Mouse (Mus musculus) lung, embryonic 14.5 days (tissue): ENCODE data around the gene Mief1. TPM values are rescaled to one million over a fixed set of nuclear protein-coding genes. Genes with fewer than 3 reads are reported as not detected.
A peak's percentile ranks its signal among the peaks of the same experiment; 100 is the strongest.

Experiments
- ATAC-seq: fragments of 200-750 bp; cut with Nextera tagmentation; 2 replicates; pipeline ENCODE4 v1.8.0; 2017; ENCODE audit warnings: mild to moderate bottlenecking, moderate TSS enrichment, moderate library complexity; ENCODE audit not compliant: insufficient read depth
- DNase-seq: peaks from one replicate; pipeline ENCODE4 v3.0.0-alpha.2; 2015
- H3K27ac ChIP-seq: fragments of 300-500 bp; sonication (generic); 2 replicates; pipeline ENCODE4 v1.5.1; 2014; ENCODE audit warnings: low read depth, mild to moderate bottlenecking, moderate library complexity
- H3K27me3 ChIP-seq: fragments of 300-500 bp; sonication (generic); 2 replicates; pipeline ENCODE4 v1.6.1; 2014; ENCODE audit warnings: low read length, control low read depth; ENCODE audit not compliant: insufficient read depth
- H3K36me3 ChIP-seq: fragments of 300-500 bp; sonication (generic); 2 replicates; pipeline ENCODE4 v1.6.1; 2014; ENCODE audit warnings: control low read depth; ENCODE audit not compliant: insufficient read depth
- H3K4me1 ChIP-seq: fragments of 300-500 bp; sonication (generic); 2 replicates; pipeline ENCODE4 v1.6.1; 2014; ENCODE audit warnings: antibody characterized with exemption, control low read depth; ENCODE audit not compliant: insufficient read depth
- H3K4me2 ChIP-seq: fragments of 300-500 bp; sonication (generic); 2 replicates; pipeline ENCODE4 v1.6.1; 2014; ENCODE audit warnings: mild to moderate bottlenecking
- H3K4me3 ChIP-seq: fragments of 300-500 bp; sonication (generic); 2 replicates; pipeline ENCODE4 v1.5.1; 2014; ENCODE audit warnings: low read depth, low read length
- H3K9ac ChIP-seq: fragments of 300-500 bp; sonication (generic); 2 replicates; pipeline ENCODE4 v1.6.1; 2014
- H3K9me3 ChIP-seq: fragments of 300-500 bp; sonication (generic); 2 replicates; pipeline ENCODE4 v1.6.1; 2016; ENCODE audit warnings: low read depth, low read length, control low read depth
- CTCF ChIP-seq: IDR thresholded peaks from 2 replicates; pipeline ENCODE4 v1.5.1; 2016; ENCODE audit warnings: antibody characterized with exemption, low read depth
- WGBS: fragments of 180-500 bp; shearing (Covaris S2); extraction: QIAGEN DNeasy Blood & Tissue Kit; methylation state at CpG from one replicate; pipeline ENCODE4 v1.1.7; 2014; 5-methylcytosine and 5-hydroxymethylcytosine counted together
- polyA plus RNA-seq: library from polyadenylated mRNA; unstranded; fragments of >200 nt; fragmentation: Nextera tagmentation; extraction: Ambion mirVana; gene quantifications from 2 replicates; pipeline ENCODE4 v1.2.1, GENCODE M21; 2014

Mief1 gene
- polyA plus RNA-seq, 1 experiment from 2014 or later: 31.7 TPM

DNA sequence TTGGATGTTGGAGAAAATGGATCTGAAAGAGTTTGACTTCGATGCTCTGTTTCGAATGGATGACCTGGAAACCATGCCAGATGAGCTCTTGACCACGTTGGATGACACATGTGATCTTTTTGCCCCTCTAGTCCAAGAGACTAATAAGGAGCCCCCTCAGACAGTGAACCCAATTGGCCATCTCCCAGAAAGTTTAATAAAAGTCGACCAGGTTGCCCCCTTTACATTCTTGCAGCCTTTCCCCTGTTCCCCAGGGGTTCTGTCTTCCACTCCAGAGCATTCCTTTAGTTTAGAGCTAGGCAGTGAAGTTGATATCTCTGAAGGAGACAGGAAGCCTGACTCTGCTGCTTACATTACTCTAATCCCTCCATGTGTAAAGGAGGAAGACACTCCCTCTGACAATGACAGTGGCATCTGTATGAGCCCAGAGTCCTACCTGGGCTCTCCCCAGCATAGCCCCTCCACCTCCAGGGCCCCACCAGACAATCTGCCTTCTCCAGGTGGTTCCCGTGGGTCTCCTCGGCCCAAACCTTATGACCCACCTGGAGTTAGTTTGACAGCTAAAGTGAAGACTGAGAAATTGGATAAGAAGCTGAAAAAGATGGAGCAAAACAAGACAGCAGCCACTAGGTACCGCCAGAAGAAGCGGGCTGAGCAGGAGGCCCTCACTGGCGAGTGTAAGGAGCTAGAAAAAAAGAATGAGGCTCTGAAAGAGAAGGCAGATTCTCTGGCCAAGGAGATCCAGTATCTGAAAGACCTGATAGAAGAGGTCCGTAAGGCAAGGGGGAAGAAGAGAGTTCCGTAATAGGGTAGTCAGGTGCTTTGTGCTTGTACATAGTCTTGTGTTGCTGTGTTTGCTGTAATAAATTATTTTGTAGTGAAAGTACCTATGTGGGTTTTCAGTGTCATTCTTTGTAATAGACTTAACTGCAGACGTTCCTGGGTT is 23.1 kb downstream of the Mief1 start:
- Histone ChIP-seq H3K36me3 (peaks cover 50% of the 10 kb centered on the region), H3K27me3 (no peaks in the 10 kb centered on the region), H3K4me2 (peak overlapping the region; percentile 94), H3K4me1 (peaks cover 8% of the 10 kb centered on the region), H3K9ac (peak overlapping the region; percentile 97), H3K9me3 (no peaks in the 10 kb centered on the region), H3K27ac (peak overlapping the region; percentile 98), H3K4me3 (peak overlapping the region; percentile 91)
- WGBS: 55% methylated on average over 12 of the region's 12 CpGs
- DNase-seq: no peak
- no peak for TF ChIP-seq CTCF
- ATAC-seq: no peak

GRCm38 (mm10) chr15:80257602-80258239 is 23.9 kb downstream of the Mief1 start:
- no peak for ATAC-seq
- peaks cover 45% of the 10 kb centered on the region for H3K36me3 ChIP-seq
- H3K4me2 ChIP-seq: peak overlapping the region; percentile 94
- TF ChIP-seq CTCF: no peak
- no peaks in the 10 kb centered on the region for H3K9me3 ChIP-seq
- H3K4me3 ChIP-seq: peak overlapping the region; percentile 91
- H3K27ac ChIP-seq: peak overlapping the region; percentile 98
- H3K27me3 ChIP-seq: no peaks in the 10 kb centered on the region
- DNase-seq: peak; percentile 64
- H3K4me1 ChIP-seq: peaks cover 8% of the 10 kb centered on the region
- WGBS: 16% methylated on average over 4 of the region's 4 CpGs
- H3K9ac ChIP-seq: peak overlapping the region; percentile 13; the same call in 1 of the 2 replicates

DNA sequence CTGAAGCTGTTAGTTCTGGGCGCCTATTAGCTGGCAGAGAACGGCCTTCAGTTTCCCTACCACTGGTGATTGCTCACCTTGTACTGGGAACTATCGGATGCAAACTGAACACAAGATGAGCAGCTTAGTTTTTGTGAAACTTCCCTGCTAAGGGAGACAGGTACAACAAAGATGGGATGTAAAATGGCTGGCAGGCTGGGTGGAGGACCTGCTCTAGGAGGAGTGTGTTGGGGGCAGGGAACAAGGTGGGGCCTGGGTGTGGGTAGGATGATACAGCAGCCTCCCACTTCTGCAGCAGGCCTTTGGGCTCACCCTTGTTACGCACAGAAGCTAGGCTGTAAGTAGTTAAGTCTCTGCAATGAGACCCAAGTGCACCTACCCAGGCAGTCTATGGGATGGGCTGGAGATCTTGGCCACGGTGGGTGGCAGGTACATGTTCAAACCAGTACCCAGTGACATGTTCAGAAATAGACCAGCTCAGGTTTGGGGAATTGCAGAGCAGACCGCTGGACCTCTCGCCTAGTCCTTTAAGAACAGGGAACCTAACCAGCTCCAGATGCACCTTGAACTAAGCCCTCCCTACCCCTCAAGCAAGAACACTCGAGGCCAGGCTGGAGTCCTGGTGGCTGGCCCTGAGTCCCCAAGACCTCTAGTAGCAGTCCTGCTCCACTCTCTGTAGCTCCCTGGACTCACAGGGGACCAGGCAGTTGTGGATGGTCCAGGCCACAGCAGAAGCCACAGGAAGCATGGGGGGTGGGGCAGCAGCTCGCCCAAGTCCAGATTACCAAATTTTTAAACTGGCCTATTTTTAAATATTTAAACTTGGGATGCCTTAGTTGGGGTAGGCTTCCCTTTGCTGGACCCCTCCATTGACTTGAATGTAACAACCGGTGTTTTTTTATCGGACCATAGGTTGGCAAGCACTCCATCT is 24.7 kb downstream of the Mief1 start:
- H3K9me3 ChIP-seq: no peaks in the 10 kb centered on the region
- no peak for DNase-seq
- H3K27ac ChIP-seq: peak overlapping the region; percentile 98
- no peak for TF ChIP-seq CTCF
- no peak for ATAC-seq
- no peaks in the 10 kb centered on the region for H3K27me3 ChIP-seq
- peaks cover 45% of the 10 kb centered on the region for H3K36me3 ChIP-seq
- peaks cover 8% of the 10 kb centered on the region for H3K4me1 ChIP-seq
- H3K4me2 ChIP-seq: peak overlapping the region; percentile 94; the same call in 1 of the 2 replicates
- 48% methylated on average over 11 of the region's 11 CpGs for WGBS
- H3K9ac ChIP-seq: peak overlapping the region; percentile 13; the same call in 1 of the 2 replicates
- peak overlapping the region; percentile 91 for H3K4me3 ChIP-seq

- no peak for TF ChIP-seq CTCF
- Histone ChIP-seq H3K4me1 (peaks cover 8% of the 10 kb centered on the region), H3K27me3 (no peaks in the 10 kb centered on the region), H3K27ac (0 out of 2 replicates have a peak overlapping the region, but pooled peaks have one; percentile 98), H3K4me2 (no peak overlapping the region), H3K4me3 (no peak overlapping the region), H3K9ac (no peak overlapping the region), H3K36me3 (peaks cover 45% of the 10 kb centered on the region), H3K9me3 (no peaks in the 10 kb centered on the region)
- ATAC-seq (no peak), DNase-seq (no peak)
- 77% methylated on average over 8 of the region's 8 CpGs for WGBS
Observed at GRCm38 (mm10) chr15:80259406-80260045, 25.7 kb downstream of the Mief1 start.

DNA sequence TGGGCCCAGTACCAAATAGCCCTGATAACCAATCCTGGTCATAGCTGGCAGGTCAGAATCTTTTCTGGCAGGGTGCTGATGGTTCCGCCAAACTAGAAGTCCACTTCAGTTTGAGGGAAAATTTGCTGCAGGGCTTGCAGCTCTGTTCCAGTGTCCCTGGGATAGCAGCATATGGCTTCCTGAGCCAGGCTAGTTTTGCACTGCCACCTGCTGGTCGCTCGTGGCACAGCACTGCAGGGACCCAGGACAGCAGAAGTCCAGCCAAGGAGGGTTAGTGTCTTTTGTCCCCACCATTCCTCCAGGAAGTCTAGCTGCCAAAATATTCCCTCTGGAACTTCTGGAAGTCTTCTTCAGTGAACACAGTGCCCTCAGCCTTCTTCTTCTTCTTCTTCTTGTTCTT is 26.9 kb downstream of the Mief1 start:
- H3K4me3 ChIP-seq: no peak overlapping the region
- 7% methylated on average over 3 of the region's 3 CpGs for WGBS
- H3K36me3 ChIP-seq: peaks cover 45% of the 10 kb centered on the region
- H3K27ac ChIP-seq: no peak overlapping the region
- no peak overlapping the region for H3K4me2 ChIP-seq
- no peak overlapping the region for H3K9ac ChIP-seq
- DNase-seq (peak; percentile 94), ATAC-seq (no peak)
- peak; percentile 97 for TF ChIP-seq CTCF
- H3K9me3 ChIP-seq: no peaks in the 10 kb centered on the region
- peaks cover 8% of the 10 kb centered on the region for H3K4me1 ChIP-seq
- no peaks in the 10 kb centered on the region for H3K27me3 ChIP-seq

DNA sequence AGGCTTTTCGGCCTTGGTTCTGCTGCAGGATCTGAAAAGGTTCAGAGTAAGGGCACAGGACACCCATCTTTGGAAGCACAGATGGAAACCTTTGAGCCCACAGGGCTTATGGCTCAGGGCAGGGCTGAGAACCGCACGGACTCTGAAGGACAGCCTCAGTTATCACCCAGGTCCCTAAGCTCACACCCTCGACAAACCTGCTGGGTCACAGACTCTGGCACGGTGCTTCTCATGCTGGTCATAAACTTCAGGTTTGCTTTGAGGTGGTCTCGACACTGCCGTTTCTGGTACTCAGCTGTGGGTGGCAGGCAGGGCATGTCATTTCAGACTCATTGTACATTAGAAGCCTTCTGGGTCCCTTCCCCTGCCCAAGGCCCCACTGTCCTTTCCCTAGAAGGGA is 27.3 kb downstream of the Mief1 start:
- ATAC-seq: no peak
- Histone ChIP-seq H3K4me2 (no peak overlapping the region), H3K36me3 (peaks cover 41% of the 10 kb centered on the region), H3K27me3 (no peaks in the 10 kb centered on the region), H3K4me3 (no peak overlapping the region), H3K4me1 (peaks cover 8% of the 10 kb centered on the region), H3K9ac (no peak overlapping the region), H3K9me3 (no peaks in the 10 kb centered on the region), H3K27ac (no peak overlapping the region)
- 78% methylated on average over 7 of the region's 7 CpGs for WGBS
- TF ChIP-seq CTCF: no peak
- DNase-seq: no peak
